Mouse (Mus musculus): Measurements from ENCODE around the gene Phactr4. TPM values are rescaled to one million over a fixed set of nuclear protein-coding genes. Genes with fewer than 3 reads are reported as not detected.

Gene Phactr4
- polyA plus RNA-seq, 1 experiment = 11.3 TPM

GRCm38 (mm10) chr4:132345843-132346212 is 76.5 kb downstream of the Phactr4 start:
- TF ChIP-seq POLR2A (IDR thresholded peaks at IDR 0.05; ENCODE audit: control insufficient read depth, extremely low read depth, insufficient read depth, low read length, poor library complexity) = no peak
- no peak for TF ChIP-seq CTCF (IDR thresholded peaks at IDR 0.05; ENCODE audit: borderline replicate concordance, control insufficient read depth, extremely low read depth, insufficient read depth, low read length, poor library complexity)
- Histone ChIP-seq H3K4me1 (replicated peaks; ENCODE audit: control insufficient read depth, insufficient read depth, low read length) (peaks cover 19% of the 10 kb centered on the region), H3K4me3 (ENCODE audit: control insufficient read depth, insufficient read depth, low read length) (no peak overlapping the region), H3K27me3 (ENCODE audit: control insufficient read depth, insufficient read depth, low read length) (no peaks in the 10 kb centered on the region), H3K27ac (ENCODE audit: control insufficient read depth, insufficient read depth, low read length) (no peak overlapping the region), H3K36me3 (ENCODE audit: control insufficient read depth, insufficient read depth, low read length) (0 out of 2 replicates have a peak, but pooled peaks cover 2% of the 10 kb centered on the region)
- WGBS = 43% methylated on average over 5 of the region's 5 CpGs
- DNase-seq = no peak

- Histone ChIP-seq H3K4me1 (replicated peaks; ENCODE audit: control insufficient read depth, insufficient read depth, low read length) (peaks cover 19% of the 10 kb centered on the region), H3K27me3 (ENCODE audit: control insufficient read depth, insufficient read depth, low read length) (no peaks in the 10 kb centered on the region), H3K4me3 (ENCODE audit: control insufficient read depth, insufficient read depth, low read length) (peak overlapping the region; percentile 85), H3K36me3 (ENCODE audit: control insufficient read depth, insufficient read depth, low read length) (no peaks in the 10 kb centered on the region; the same call in 1 of the 2 replicates), H3K27ac (ENCODE audit: control insufficient read depth, insufficient read depth, low read length) (no peak overlapping the region)
- WGBS = under 1% methylated on average over 83 of the region's 83 CpGs
- DNase-seq = peak; percentile 95
- TF ChIP-seq POLR2A (IDR thresholded peaks at IDR 0.05; ENCODE audit: control insufficient read depth, extremely low read depth, insufficient read depth, low read length, poor library complexity) = no peak; the same call in 1 of the 2 replicates
- peak; percentile 96 for TF ChIP-seq CTCF (IDR thresholded peaks at IDR 0.05; ENCODE audit: borderline replicate concordance, control insufficient read depth, extremely low read depth, insufficient read depth, low read length, poor library complexity)
Measured at GRCm38 (mm10) chr4:132345135-132345842, 77.0 kb downstream of the Phactr4 start.

- H3K4me1 ChIP-seq (replicated peaks; ENCODE audit: control insufficient read depth, insufficient read depth, low read length) = peaks cover 19% of the 10 kb centered on the region
- H3K36me3 ChIP-seq (ENCODE audit: control insufficient read depth, insufficient read depth, low read length) = peaks cover 6% of the 10 kb centered on the region
- no peak for DNase-seq
- TF ChIP-seq CTCF (IDR thresholded peaks at IDR 0.05; ENCODE audit: borderline replicate concordance, control insufficient read depth, extremely low read depth, insufficient read depth, low read length, poor library complexity) (no peak), POLR2A (IDR thresholded peaks at IDR 0.05; ENCODE audit: control insufficient read depth, extremely low read depth, insufficient read depth, low read length, poor library complexity) (no peak)
- WGBS = 5% methylated on average over 13 of the region's 13 CpGs
- H3K27ac ChIP-seq (ENCODE audit: control insufficient read depth, insufficient read depth, low read length) = no peak overlapping the region
- no peaks in the 10 kb centered on the region for H3K27me3 ChIP-seq (ENCODE audit: control insufficient read depth, insufficient read depth, low read length)
- H3K4me3 ChIP-seq (ENCODE audit: control insufficient read depth, insufficient read depth, low read length) = peak overlapping the region; percentile 85
Measured at GRCm38 (mm10) chr4:132344403-132345134, 77.7 kb downstream of the Phactr4 start.

- no peaks in the 10 kb centered on the region for H3K27me3 ChIP-seq (ENCODE audit: control insufficient read depth, insufficient read depth, low read length)
- no peak overlapping the region for H3K4me3 ChIP-seq (ENCODE audit: control insufficient read depth, insufficient read depth, low read length)
- H3K27ac ChIP-seq (ENCODE audit: control insufficient read depth, insufficient read depth, low read length) = no peak overlapping the region
- no peak for DNase-seq
- TF ChIP-seq POLR2A (IDR thresholded peaks at IDR 0.05; ENCODE audit: control insufficient read depth, extremely low read depth, insufficient read depth, low read length, poor library complexity) (no peak), CTCF (IDR thresholded peaks at IDR 0.05; ENCODE audit: borderline replicate concordance, control insufficient read depth, extremely low read depth, insufficient read depth, low read length, poor library complexity) (no peak)
- whole genome bisulfite sequencing = 96% methylated on average over 3 of the region's 3 CpGs
- H3K36me3 ChIP-seq (ENCODE audit: control insufficient read depth, insufficient read depth, low read length) = peaks cover 16% of the 10 kb centered on the region
- H3K4me1 ChIP-seq (replicated peaks; ENCODE audit: control insufficient read depth, insufficient read depth, low read length) = peaks cover 19% of the 10 kb centered on the region
Measured at GRCm38 (mm10) chr4:132341451-132341850, 80.8 kb downstream of the Phactr4 start.

GRCm38 (mm10) chr4:132338943-132339342 is 83.3 kb downstream of the Phactr4 start:
- Histone ChIP-seq H3K4me1 (replicated peaks; ENCODE audit: control insufficient read depth, insufficient read depth, low read length) (peaks cover 11% of the 10 kb centered on the region; the same call in 1 of the 2 replicates), H3K27ac (ENCODE audit: control insufficient read depth, insufficient read depth, low read length) (no peak overlapping the region), H3K36me3 (ENCODE audit: control insufficient read depth, insufficient read depth, low read length) (peaks cover 24% of the 10 kb centered on the region), H3K27me3 (ENCODE audit: control insufficient read depth, insufficient read depth, low read length) (no peaks in the 10 kb centered on the region), H3K4me3 (ENCODE audit: control insufficient read depth, insufficient read depth, low read length) (no peak overlapping the region)
- TF ChIP-seq CTCF (IDR thresholded peaks at IDR 0.05; ENCODE audit: borderline replicate concordance, control insufficient read depth, extremely low read depth, insufficient read depth, low read length, poor library complexity) = no peak
- no peak for TF ChIP-seq POLR2A (IDR thresholded peaks at IDR 0.05; ENCODE audit: control insufficient read depth, extremely low read depth, insufficient read depth, low read length, poor library complexity)
- 95% methylated on average over 13 of the region's 13 CpGs for WGBS
- no peak for DNase-seq

GRCm38 (mm10) chr4:132332880-132333279 is 89.4 kb downstream of the Phactr4 start:
- no peak for DNase-seq

More at GRCm38 (mm10) chr4:132332880-132333279, 89.4 kb downstream of the Phactr4 start:
- TF ChIP-seq POLR2A (IDR thresholded peaks at IDR 0.05; ENCODE audit: control insufficient read depth, extremely low read depth, insufficient read depth, low read length, poor library complexity) (no peak), CTCF (IDR thresholded peaks at IDR 0.05; ENCODE audit: borderline replicate concordance, control insufficient read depth, extremely low read depth, insufficient read depth, low read length, poor library complexity) (no peak)
- no peak overlapping the region for H3K27ac ChIP-seq (ENCODE audit: control insufficient read depth, insufficient read depth, low read length)
- 96% methylated on average over 6 of the region's 6 CpGs for WGBS
- H3K36me3 ChIP-seq (ENCODE audit: control insufficient read depth, insufficient read depth, low read length) = peaks cover 23% of the 10 kb centered on the region
- peaks cover 6% of the 10 kb centered on the region for H3K4me1 ChIP-seq (replicated peaks; ENCODE audit: control insufficient read depth, insufficient read depth, low read length)
- no peaks in the 10 kb centered on the region for H3K27me3 ChIP-seq (ENCODE audit: control insufficient read depth, insufficient read depth, low read length)
- no peak overlapping the region for H3K4me3 ChIP-seq (ENCODE audit: control insufficient read depth, insufficient read depth, low read length)

All from thymus, adult 2 months (tissue).